Mouse (Mus musculus): ENCODE measurements around the gene Rnf38.

Gene Rnf38

DNA sequence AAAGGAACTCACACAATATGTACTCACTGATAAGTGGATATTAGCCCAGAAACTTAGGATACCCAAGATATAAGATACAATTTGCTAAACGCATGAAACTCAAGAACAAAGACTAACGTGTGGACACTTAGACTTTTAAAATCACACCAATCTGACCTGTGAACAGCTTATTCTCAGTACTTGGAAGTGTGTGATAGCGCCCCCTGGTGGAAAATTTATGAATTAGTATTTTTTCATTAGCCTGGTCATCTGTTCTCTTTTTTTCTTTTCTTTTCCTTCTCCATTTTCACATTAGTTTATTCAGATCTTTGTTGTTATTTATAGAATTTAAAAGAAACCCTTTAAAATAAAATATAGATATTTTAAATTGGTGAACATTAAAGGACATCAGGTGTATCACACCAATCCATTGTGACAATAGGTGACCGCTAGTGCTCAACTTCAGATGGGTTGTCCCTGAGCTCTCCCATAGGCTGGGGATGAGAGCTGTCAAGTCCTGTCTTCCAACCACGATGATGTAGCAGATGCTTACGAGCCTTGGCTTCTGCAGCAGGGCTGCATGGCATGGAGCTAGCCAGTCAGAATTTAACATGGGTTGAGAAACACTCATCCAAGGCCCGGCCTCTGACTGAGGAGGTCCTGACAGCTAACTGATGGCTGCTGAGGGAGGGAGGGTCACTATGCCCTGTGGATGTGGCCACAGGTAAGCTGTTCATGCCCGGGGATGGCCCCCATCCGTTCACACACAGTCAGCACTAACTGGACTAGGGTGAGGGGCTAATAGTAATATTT lies 114.0 kb downstream of the Rnf38 start:
- no peak for DNase-seq (ENCODE audit: low spot score)

DNA sequence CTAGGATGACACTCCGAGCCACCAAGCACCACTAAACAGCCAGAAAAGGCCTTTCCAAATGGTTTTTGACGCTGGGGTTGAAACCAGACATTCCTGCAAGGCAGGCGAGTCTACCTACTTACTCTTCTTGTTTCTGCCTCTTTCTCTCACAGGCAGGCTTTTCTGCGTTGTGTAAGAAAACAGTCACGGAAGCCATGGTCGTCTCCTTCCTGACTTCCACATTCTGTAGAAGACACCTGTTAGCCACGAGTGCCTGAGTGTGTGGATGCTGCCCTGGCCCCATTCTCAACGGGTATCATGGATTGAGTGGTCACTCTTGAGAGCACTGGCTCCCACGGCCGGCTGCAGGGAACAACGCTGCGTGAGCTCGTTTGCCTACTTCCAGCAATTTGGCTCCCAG lies 118.5 kb downstream of the Rnf38 start:
- DNase-seq (ENCODE audit: low spot score): no peak

DNA sequence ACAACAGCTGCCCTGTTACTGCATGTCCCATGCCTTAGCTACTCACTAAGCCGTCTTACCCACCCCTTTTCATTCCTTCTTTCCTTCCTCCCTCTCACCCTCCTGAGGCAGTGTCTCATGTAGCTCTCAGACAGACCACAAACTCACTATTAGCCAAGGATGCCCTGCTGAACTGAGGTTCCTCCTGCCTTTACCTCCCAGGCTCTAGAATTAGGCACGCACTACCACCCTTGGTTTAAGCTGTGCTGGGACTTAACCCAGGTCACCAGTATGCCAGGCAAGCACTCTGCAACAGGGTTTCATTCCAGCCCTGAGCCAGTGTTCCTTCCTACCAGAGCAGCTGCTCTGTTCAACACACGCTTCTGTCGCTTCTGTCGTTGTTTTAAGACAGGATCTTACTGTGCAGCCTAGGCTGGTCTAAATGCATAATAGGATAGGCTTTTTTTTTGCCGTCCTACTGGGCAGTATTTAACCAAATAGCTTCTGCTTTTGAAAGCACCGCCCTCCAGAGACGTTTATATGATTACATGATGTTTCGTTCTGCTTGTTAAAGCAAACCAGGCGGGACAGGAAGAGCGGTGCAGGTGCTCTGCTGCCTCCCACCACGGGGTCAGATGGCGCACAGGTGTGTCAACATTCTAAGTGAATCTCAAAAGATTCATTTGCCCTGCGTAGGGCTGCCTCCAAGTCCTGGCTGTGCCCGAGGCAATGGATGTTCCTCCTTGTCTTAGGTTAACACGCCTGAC lies 120.0 kb downstream of the Rnf38 start:
- no peak for DNase-seq (ENCODE audit: low spot score)

DNA sequence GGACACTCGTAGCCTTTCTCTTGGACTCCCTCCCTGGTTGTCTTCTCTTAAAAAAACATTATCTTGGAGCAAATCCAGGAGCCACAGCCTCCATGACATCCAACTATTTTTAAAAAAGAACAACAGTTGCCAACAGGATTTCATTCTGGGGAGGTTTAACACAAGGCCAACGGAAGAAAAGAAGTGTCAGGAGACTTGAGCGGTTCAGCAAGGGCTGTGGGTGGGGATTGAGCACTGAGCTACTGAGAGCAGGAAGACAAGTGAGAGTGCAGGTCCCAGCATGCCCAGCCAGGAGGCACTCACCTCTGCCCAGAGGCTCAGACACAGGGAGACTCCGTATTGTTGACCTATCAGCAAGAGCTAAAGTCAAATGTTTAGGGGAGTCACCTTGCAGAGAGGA lies 120.8 kb downstream of the Rnf38 start:
- DNase-seq (ENCODE audit: low spot score): no peak

DNA sequence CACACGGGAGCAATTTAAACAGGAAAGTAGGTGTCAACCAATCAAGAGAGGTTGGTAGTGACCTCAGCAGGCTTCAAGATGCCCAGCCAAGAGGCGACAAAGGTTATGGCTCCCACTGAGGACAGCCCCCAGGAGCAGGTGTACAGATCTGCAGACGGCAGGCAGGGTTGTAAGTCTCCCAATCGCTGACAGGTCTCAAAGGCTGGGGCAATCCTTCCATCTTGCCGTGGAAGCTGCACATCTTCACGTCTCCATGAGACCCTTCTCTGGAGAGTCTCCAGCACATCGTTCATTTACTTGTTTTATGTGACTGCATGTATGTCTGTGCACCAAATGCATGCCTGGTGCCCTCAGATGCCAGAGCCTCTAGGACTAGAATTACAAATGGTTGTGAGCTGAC lies 122.8 kb downstream of the Rnf38 start:
- no peak for DNase-seq (ENCODE audit: low spot score)

DNA sequence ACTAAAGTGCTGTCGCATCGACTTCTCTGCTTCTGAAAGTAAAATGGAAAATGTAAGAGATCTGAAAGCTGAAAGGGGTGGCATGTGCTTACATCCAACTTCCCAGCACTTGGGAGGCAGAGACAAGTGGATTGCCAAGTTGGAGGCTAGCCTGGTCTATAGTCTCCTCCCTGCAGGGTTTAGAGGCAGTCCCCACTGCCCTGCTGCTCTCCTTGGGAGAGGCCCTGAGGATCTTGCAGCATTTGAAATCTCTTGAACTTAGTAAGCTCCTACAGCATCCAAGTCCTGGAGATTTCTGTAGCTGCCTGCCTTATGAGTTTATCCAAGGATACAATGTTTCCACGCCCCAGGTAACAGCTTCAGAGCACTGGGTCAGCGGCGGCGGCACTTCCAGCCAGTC lies 125.3 kb downstream of the Rnf38 start:
- DNase-seq (ENCODE audit: low spot score): no peak

DNA sequence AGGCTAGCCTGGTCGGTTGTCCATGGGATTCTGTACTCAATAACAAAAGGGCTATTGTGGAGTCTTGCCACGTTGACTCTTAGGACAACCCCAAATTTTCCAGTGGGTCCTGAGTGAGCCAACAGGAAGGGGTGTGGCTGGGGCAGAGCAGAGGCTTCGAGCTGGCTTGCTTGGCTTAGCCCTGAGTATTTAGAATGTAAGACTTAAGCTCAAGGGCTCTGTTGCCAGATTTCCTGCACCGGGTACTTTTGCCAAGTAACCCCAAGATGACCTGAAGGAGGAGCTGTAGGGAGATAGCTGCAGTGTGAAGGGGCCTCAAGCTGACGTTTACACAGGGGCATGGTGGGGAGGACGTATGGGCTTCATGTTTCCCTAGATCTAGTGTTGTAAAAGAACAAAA lies 126.2 kb downstream of the Rnf38 start:
- no peak for DNase-seq (ENCODE audit: low spot score)

DNA sequence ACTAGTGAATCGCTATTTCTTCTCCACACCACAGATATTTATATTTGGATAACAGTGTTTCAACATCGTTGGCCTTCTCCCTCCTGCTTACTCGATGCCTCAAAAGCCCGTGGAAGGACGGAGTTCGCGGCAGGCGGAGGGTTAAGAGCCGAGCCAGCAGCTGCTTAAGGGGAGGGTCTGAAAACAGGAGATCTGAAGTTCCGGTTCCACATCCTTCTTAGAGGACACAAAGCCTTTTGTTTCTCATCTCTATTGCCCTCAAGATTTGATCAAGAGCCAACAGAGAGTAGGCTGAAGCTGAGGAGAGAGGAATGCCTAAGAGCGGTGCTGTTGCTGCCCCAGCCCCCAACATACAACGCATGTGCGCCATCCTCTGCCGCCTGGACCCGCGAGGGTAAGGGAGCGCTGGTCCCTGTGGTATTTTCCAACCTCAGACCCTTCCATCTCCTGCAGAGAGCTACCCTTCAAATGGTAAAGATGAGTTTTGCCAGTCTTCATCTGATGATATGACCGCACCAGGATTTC lies 127.2 kb downstream of the Rnf38 start:
- no peak for DNase-seq (ENCODE audit: low spot score)

DNA sequence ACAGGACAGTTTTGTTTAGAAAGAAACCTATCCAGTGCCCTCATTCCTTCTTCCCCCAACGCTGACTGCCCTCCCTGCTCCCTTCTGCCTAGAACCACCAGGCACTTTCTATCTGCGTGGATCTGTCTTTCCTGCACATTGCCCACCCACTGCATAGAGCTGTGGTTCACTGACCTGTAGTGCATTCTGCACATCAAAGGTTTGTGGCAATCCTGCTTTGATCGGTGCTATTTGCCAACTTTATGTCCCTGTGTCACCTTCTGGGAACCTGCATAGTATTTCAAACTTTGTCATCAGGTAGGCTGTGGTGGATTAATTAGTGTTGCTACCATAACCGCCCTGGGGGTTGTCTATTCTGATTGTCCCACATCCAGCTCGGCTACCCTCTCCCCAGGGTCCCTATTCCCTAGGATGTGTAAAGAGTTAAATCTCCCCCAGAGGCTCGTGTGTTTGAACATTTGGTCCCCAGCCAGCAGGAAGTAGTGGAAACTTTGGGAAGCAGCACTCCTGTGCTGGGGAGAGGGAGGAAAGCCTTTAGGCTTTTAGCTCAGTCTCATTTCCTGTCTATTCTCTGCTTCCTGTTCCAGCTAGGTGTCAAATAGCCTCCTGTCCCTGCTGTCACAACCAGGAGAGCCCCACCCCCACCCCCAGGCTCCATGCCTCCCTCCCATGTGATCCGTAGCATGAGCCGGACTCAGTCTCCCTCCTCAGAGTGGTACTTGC lies 129.2 kb downstream of the Rnf38 start:
- no peak for DNase-seq (ENCODE audit: low spot score)

DNA sequence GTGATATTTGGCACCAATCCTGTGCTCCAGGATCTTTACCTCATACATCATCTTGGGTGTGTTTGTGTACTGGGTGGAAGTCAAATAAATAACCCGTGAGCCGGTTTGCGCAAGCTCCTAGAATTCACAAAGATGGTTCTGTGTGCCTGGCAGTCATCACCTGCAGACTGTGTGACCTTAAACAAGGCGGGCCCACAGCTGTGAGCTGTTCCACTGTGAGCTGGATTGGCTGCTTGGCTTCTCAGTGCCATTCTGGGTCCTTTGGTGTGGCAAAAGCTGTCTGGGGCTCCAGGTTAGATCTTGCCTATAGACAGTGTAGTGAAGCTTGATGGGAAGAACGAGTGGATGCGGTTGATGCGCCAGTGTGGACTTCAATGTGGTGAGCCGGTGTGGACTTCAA lies 130.0 kb downstream of the Rnf38 start:
- no peak for DNase-seq (ENCODE audit: low spot score)

DNA sequence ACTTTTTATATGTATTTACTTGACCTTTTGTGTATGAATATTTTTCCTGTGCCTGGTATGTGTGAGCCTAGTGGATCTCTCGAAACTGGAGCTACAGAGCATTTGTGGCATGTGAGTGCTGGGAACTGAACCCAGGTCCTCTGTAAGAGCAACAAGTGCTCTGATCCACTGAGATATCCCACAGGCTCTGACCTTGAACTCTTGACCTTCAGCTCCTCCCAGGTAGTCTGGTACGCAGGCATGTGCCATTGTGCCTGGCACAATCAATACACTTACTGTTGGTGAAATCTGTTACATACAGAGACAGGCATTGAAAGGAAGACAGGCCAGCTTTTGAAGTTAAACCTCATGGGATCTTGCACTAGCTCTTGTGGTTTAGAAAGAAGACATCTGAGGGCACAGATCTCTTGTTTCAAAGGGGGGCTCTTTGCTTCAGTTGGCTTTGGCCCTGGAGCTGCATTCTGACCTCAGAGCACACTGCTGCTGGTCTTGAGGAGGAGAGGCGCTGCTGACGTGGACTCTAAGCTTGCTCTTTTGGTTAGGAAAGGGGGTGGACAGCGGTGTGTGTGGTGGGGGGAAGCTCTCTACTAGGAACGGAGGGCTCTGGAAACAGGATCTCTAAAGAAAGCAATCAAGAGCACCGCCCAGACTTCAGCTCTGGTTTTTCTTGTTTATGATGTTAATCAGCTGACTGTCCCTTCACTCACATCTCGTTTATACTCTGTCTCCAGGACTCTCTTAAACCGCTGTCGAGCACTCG lies 135.8 kb downstream of the Rnf38 start:
- DNase-seq (ENCODE audit: low spot score): no peak

DNA sequence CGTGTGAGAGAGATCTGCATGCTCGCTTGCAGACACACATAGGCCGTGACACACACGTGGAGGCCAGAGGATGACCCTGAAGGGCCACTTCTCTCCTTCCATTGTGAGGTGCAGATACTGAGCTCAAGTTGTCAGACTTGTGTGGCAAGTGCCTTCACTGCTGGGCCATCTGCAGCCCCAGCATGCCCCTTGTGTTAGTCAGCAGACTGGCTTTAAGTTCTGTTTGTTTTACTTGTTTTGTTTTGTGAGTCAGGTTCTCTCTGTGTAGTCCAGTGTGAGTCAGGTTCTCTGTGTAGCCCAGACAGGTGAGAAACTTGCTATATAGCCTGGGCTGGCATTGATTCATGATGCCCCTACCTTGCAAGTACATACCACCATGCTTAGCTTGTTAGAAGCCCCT lies 139.1 kb downstream of the Rnf38 start:
- DNase-seq (ENCODE audit: low spot score): no peak

DNA sequence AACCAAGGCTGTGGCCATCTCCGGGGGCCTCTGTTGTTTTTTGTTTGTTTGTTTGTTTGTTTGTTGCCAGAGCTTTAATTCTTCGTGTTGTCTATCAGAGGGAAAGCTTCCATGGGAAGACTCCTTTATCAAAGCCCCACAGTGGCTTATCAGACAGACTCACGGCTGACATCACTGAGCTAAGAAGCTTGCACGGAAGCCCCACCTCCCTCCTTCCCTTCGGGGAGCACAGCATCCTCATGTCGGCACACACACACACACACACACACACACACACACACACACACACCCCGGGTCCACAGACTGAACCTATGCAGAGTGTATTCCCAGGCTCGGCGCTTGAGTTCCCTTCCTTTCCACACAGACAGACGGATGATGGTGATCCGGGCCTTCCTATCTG lies 141.2 kb downstream of the Rnf38 start:
- no peak for DNase-seq (ENCODE audit: low spot score)

DNA sequence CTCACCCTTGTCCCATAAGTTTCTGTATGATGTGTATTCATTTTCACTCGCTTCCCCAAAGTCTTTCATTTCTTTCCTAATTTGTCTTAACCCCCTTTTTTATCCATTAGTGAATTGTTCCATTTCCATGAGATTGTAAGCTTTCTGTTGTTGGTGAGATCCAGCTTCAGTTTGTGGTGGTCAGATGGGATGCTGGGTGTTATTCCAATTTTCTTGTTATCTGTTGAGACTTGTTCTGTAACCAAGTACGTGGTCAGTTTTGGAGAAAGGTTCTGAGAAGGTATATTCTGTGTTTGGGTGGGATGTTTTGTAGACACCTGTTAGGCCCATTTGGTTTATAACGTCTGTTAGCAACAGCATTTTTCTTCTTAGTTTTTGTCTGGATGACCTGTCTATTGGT lies 148.0 kb downstream of the Rnf38 start:
- DNase-seq (ENCODE audit: low spot score): no peak

DNA sequence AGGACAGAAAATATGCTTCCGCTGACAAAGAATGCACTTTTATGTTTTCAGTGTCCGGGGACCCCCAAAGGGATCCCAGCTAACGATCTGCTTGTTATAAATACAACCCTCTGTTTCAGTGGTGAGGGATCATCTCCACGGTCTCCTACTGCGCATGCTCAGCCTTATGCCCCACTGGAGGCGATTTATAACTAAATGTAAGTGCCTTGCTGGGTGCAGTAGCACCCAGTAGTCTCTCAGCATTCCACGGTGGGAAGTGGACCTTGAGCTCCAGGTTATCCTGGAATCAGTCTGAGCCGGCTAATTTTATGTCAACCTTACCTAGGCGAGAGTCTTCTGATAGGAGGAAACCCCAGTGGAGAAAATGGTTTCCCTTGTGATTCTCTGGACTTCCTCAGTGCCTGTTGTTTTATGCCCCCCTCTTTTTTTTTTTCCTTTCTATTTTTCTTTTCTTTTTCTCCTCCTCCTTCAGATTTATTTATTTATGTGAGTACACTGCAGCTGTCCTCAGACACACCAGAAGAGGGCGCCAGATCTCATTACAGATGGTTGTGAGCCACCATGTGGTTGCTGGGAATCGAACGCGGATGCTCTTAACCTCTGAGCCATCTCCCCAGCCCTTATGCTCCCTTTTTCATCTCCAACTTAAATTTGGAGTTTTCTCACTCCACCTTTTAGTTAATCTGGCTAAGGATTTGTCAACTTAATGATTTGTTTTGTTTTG lies 148.8 kb downstream of the Rnf38 start:
- no peak for DNase-seq (ENCODE audit: low spot score)

DNA sequence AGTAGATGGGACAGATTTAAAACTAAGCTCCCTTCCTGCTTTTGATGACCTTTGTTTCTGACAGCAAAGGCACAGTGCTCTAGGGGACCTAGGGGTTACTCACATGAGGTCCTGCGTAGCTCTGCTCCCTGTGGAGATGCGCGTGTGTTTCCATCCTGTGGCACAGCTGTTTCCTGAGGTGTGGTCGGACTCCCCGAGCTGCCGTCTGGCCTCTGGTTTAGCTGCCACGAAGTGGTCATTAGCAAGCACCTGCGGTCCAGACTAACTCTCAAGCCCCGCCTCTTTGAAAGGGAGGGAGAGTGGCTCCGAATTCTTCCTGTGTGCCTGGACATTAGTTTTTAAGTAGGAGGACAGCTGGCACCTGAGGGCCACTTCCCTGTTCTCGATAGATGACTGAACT lies 149.6 kb downstream of the Rnf38 start, which contains the start of gene Gne:
Gene Gne, minus strand, starts transcription at position 233 of the 400 bp plus-strand sequence.
- no peak for DNase-seq (ENCODE audit: low spot score)

DNA sequence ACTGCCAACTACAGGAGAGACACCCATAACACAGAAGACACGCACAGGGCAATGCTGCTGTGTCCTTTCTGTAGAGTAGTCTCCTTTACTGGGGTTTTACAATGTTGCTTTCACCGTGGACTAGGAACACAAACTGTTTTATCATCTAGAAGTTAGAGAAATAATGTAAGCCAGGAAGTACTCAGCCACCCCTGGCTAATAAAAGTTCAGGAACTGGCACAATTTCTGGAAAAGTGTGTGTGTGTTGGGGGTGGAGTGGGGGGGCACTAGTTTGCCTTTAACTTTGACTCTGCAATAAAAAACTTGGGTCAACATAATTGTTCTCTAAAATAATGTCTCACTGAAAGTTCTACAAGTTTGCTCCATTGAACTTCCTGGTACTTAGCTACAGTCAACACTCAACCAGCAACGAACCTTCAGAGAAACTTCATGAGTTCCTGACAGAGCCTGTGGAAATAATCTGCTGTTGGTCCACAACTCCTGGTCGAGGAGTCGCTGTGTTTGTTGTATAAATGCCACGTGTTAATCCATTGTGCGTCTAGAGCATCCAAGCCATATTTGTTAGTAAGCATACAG lies 155.1 kb downstream of the Rnf38 start:
- no peak for DNase-seq (ENCODE audit: low spot score)
